Mouse (Mus musculus): ENCODE measurements at regions not wholly inside any gene's neighbourhood (a gene's known extent, or its start where the extent isn't known, plus 50 kb on each side); places are given as distances from the start of the nearest gene placed in this dataset.

DNA sequence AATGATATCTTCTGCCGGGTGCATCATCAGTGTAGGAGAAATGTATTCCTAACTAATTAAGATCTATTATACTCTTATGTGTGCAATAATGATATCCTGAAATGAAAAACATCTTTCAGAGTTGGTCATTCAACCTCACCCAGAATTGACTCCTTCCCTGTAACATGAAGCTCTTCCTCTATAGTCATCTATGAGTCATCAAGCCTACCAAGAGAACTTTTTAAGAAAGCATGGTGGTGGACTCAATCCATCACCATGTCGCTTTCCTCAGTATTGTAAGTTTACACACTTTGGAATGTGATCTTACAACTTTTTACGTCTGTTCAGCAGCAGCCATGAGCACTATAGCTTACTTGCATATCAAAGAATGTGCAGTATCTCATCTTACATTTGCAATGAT is 1100.2 kb upstream of the Cited2 start:
- no peak for TF ChIP-seq CTCF (IDR thresholded peaks at IDR 0.05; ENCODE audit: low read depth)
- no peak for TF ChIP-seq EP300 (IDR thresholded peaks at IDR 0.05; ENCODE audit: low read depth)

Measured in liver, postnatal 0 days (tissue).